Mouse (Mus musculus) cerebellum, adult 2 months (tissue): Measurements from ENCODE around the gene Ptpn13. TPM values are rescaled to one million over a fixed set of nuclear protein-coding genes. Genes with fewer than 3 reads are reported as not detected.
A peak's percentile ranks its signal among the peaks of the same experiment; 100 is the strongest.

Experiments
- DNase-seq, 2 experiments: peaks; one replicate each; pipeline ENCODE4 v3.0.0; 2021
- H3K27ac ChIP-seq: fragments of 200-500 bp; 2 replicates; pipeline ENCODE4 v1.5.1; 2012; ENCODE audit warnings: low read length, control low read depth, inconsistent platforms; ENCODE audit not compliant: insufficient read depth
- H3K27me3 ChIP-seq: fragments of 200-500 bp; 2 replicates; pipeline ENCODE4 v1.6.1; 2012; ENCODE audit warnings: inconsistent platforms, mild to moderate bottlenecking, low read length, moderate library complexity; ENCODE audit not compliant: control insufficient read depth, insufficient read depth
- H3K4me1 ChIP-seq: fragments of 200-500 bp; 2 replicates; pipeline ENCODE4 v1.6.1; 2011; ENCODE audit warnings: low read length; ENCODE audit not compliant: control insufficient read depth, insufficient read depth
- H3K4me3 ChIP-seq: fragments of 200-500 bp; replicated peaks from 2 replicates; pipeline ENCODE3; 2011; ENCODE audit warnings: mild to moderate bottlenecking, low read depth, low read length, control low read depth; ENCODE audit not compliant: insufficient read depth
- CTCF ChIP-seq: fragments of 200-500 bp; IDR thresholded peaks from 2 replicates; pipeline ENCODE4 v1.5.1; 2011; ENCODE audit warnings: low read depth, mild to moderate bottlenecking, control low read depth, low read length, moderate library complexity, borderline replicate concordance; ENCODE audit not compliant: insufficient read depth
- POLR2A ChIP-seq: fragments of 200-500 bp; IDR thresholded peaks from 2 replicates; pipeline ENCODE4 v1.6.1; 2011; ENCODE audit warnings: low read length, control low read depth, borderline replicate concordance; ENCODE audit not compliant: insufficient read depth
- WGBS: fragments of 180-500 bp; shearing (Covaris S2); methylation state at CpG from one replicate; pipeline ENCODE4 v1.1.7; 2018; 5-methylcytosine and 5-hydroxymethylcytosine counted together
- polyA plus RNA-seq: library from polyadenylated mRNA; depleted of rRNA; stranded (reverse); fragments of >200 nt; gene quantifications from 2 replicates; pipeline ENCODE4 v1.2.3, GENCODE M21; 2012

Gene Ptpn13
- polyA plus RNA-seq, 1 experiment, result 6.1 TPM

GRCm38 (mm10) chr5:103515876-103516275 lies 90.9 kb downstream of the Ptpn13 start:
- H3K4me3 ChIP-seq, result no peak overlapping the region
- WGBS, result 36% methylated on average over 4 of the region's 4 CpGs
- no peaks in the 10 kb centered on the region for H3K27me3 ChIP-seq
- no peak overlapping the region for H3K27ac ChIP-seq
- H3K4me1 ChIP-seq, result no peaks in the 10 kb centered on the region
- no peak for DNase-seq
- TF ChIP-seq POLR2A, result no peak
- no peak for TF ChIP-seq CTCF

- no peaks in the 10 kb centered on the region for H3K4me1 ChIP-seq
- no peak for DNase-seq
- H3K27ac ChIP-seq, result no peak overlapping the region
- no peak for TF ChIP-seq POLR2A
- no peak for TF ChIP-seq CTCF
- H3K27me3 ChIP-seq, result no peaks in the 10 kb centered on the region
- H3K4me3 ChIP-seq, result no peak overlapping the region
Observed at GRCm38 (mm10) chr5:103516555-103516954, 91.6 kb downstream of the Ptpn13 start.

- 81% methylated on average over 6 of the region's 6 CpGs for WGBS
- Histone ChIP-seq H3K27ac (no peak overlapping the region), H3K4me1 (no peaks in the 10 kb centered on the region), H3K4me3 (no peak overlapping the region), H3K27me3 (no peaks in the 10 kb centered on the region)
- TF ChIP-seq CTCF (no peak), POLR2A (no peak)
- no peak for DNase-seq
Observed at GRCm38 (mm10) chr5:103517641-103518040, 92.6 kb downstream of the Ptpn13 start.

GRCm38 (mm10) chr5:103518797-103519468 lies 93.9 kb downstream of the Ptpn13 start:
- H3K4me1 ChIP-seq, result no peaks in the 10 kb centered on the region
- DNase-seq, result peak in 1 of 2 experiments; percentile 14
- no peaks in the 10 kb centered on the region for H3K27me3 ChIP-seq
- no peak for TF ChIP-seq CTCF
- no peak for TF ChIP-seq POLR2A
- H3K27ac ChIP-seq, result no peak overlapping the region
- no peak overlapping the region for H3K4me3 ChIP-seq
- 51% methylated on average over 14 of the region's 14 CpGs for WGBS

- 67% methylated on average over 3 of the region's 3 CpGs for WGBS
- H3K4me1 ChIP-seq, result no peaks in the 10 kb centered on the region
Observed at GRCm38 (mm10) chr5:103522371-103522770, 97.4 kb downstream of the Ptpn13 start.

GRCm38 (mm10) chr5:103526668-103527436 lies 101.9 kb downstream of the Ptpn13 start:
- TF ChIP-seq CTCF (no peak), POLR2A (no peak)
- 72% methylated on average over 20 of the region's 20 CpGs for WGBS
- DNase-seq, result no peak
- no peak overlapping the region for H3K27ac ChIP-seq
- no peaks in the 10 kb centered on the region for H3K27me3 ChIP-seq
- H3K4me1 ChIP-seq, result no peaks in the 10 kb centered on the region
- H3K4me3 ChIP-seq, result no peak overlapping the region

More at GRCm38 (mm10) chr5:103522371-103522770, 97.4 kb downstream of the Ptpn13 start:
- no peak for TF ChIP-seq CTCF
- no peak for TF ChIP-seq POLR2A
- DNase-seq, result no peak
- H3K4me3 ChIP-seq, result no peak overlapping the region
- H3K27ac ChIP-seq, result no peak overlapping the region
- H3K27me3 ChIP-seq, result no peaks in the 10 kb centered on the region

GRCm38 (mm10) chr5:103527437-103527718 lies 102.4 kb downstream of the Ptpn13 start:
- no peaks in the 10 kb centered on the region for H3K27me3 ChIP-seq
- peak in 1 of 2 experiments; percentile 8 for DNase-seq
- H3K4me1 ChIP-seq, result no peaks in the 10 kb centered on the region
- WGBS, result 42% methylated on average over 6 of the region's 6 CpGs
- H3K27ac ChIP-seq, result no peak overlapping the region
- TF ChIP-seq CTCF (no peak), POLR2A (no peak)
- H3K4me3 ChIP-seq, result no peak overlapping the region

GRCm38 (mm10) chr5:103530214-103530613 lies 105.2 kb downstream of the Ptpn13 start:
- no peak for TF ChIP-seq POLR2A
- no peak for TF ChIP-seq CTCF
- Histone ChIP-seq H3K4me1 (no peaks in the 10 kb centered on the region), H3K27ac (no peak overlapping the region), H3K27me3 (no peaks in the 10 kb centered on the region), H3K4me3 (no peak overlapping the region)
- DNase-seq, result no peak
- 85% methylated on average over 9 of the region's 9 CpGs for WGBS
